Mouse (Mus musculus) spleen, embryonic (tissue): ENCODE data around the gene Rasgrp1.

Experiments used
- CTCF ChIA-PET: fragments of 350-600 bp; sonication (Branson Sonifier 250); formaldehyde crosslinking; loops from one replicate; lab custom pipeline; 2022; lab: Charles Lee

Gene Rasgrp1

GRCm38 (mm10) chr2:117335552-117336188, 7.1 kb downstream of the Rasgrp1 start:
- CTCF ChIA-PET, result interaction anchor here (0.9 to 1.1 kb wide), 2 partner anchors 11 to 68 kb away, joined by 3 to 4 read pairs; no protein-coding TSS in a partner anchor

- CTCF ChIA-PET, result interaction anchor here (0.6 to 0.7 kb wide), 2 partner anchors 76 to 108 kb away, joined by 5 to 6 read pairs; no protein-coding TSS in a partner anchor
These were observed 11.2 kb downstream of the Rasgrp1 start for GRCm38 (mm10) chr2:117331634-117332033.

- CTCF ChIA-PET, result interaction anchor here (0.6 kb wide), 1 partner anchor 11 kb away, joined by 3 read pairs; no protein-coding TSS in a partner anchor
These were observed 14.1 kb downstream of the Rasgrp1 start for GRCm38 (mm10) chr2:117328521-117329285.

DNA sequence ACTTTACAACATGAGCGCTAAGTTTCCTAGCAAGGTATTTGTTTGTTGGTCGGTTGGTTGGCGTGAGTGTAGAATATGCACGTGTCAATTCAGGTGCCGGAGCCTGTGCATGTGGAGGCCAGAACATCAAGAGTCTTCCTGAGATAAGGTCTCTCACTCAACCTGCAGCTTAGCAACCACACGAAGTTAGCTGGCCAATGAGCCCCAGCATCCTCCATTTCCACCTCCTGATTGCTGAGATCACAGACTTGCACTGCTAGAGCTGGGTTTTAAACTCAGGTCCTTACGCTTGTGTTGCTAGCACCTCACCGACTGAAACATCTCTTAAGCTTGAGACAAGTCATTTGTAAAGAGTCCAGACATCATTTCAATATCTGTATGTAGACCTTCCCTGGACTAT, 20.4 kb downstream of the Rasgrp1 start:
- CTCF ChIA-PET, result no interaction called here

DNA sequence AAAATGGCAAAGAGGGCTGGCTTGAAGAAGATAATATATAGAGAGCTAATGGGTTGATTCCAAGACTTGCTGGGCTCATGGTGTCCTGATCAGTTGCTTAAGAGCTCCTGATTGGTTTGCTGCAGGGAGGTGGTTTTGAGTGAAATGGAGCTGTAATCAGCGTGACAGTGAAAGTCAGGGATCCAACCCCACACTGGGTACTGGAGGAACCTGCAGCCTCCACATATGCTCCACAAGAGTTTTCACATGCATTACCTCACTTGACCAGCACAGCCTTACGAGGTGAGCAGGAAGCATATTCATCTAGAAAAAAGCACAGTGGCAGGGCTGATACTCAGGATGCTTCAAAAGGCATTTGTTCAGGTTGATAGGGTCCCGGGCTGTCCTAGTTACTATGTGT, 21.6 kb downstream of the Rasgrp1 start:
- CTCF ChIA-PET, result no interaction called here

- CTCF ChIA-PET, result no interaction called here
These were observed 23.8 kb downstream of the Rasgrp1 start for GRCm38 (mm10) chr2:117318991-117319390.

DNA sequence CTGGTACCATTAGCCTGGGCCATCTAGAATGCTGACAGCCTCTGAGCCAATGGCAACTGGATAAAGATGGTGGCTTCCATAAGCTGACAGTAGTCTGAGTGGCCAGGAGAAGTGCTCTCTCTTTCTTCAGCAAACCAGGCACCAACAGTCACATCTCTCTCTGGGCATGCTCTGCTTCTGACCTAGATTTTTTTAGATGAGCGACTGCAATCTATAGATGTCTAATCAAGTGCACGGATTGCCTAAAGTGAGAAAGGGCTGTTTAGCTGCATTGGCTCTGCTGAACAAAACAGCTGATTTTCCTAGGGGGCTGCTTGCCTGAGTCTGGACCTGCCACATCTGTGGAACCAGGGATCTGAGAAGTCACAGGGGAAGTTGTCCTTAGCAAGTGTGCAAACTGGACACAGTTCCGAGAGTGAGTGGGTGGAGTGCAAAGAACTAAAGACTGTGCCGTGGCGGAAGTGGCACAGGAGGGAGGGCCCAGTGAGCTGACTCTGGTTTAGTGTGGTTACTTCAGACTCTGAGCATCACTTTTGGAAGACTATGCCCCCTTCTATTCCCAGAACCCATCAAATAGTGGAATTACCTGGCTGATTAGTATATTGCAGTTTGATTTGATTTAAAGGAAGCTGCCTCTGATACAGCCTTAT, 29.1 kb downstream of the Rasgrp1 start:
- CTCF ChIA-PET, result interaction anchor here (1.1 kb wide), 1 partner anchor 10 kb away, joined by 3 read pairs; no protein-coding TSS in a partner anchor

DNA sequence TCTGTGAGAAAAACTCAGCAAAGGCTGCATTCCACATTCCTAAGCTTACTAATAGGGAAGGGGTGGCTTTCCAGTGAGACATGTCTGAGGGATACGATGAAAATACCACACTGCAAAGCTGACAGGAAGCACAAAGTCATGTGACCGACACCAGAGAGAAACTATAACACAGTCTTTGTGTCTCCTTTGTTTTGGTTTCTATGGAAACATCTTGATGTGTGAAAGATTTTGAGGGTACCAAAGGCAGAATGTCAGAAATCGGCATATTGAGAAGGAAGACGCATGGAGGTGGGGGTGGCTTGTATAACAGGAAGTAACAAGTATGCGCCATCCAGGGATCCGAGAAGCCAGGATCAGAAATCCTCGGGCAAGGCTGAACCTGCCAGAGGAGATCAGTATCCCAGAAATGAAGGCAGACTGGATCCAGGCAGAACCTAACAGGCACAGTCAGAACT, 30.3 kb downstream of the Rasgrp1 start:
- CTCF ChIA-PET, result interaction anchor here (0.9 kb wide), 1 partner anchor 37 kb away, joined by 3 read pairs; no protein-coding TSS in a partner anchor

- CTCF ChIA-PET, result no interaction called here
These were observed 30.8 kb downstream of the Rasgrp1 start for GRCm38 (mm10) chr2:117312030-117312429.

GRCm38 (mm10) chr2:117311349-117311748, 31.5 kb downstream of the Rasgrp1 start:
- CTCF ChIA-PET, result no interaction called here

- CTCF ChIA-PET, result no interaction called here
These were observed 33.8 kb downstream of the Rasgrp1 start for GRCm38 (mm10) chr2:117309046-117309445.

DNA sequence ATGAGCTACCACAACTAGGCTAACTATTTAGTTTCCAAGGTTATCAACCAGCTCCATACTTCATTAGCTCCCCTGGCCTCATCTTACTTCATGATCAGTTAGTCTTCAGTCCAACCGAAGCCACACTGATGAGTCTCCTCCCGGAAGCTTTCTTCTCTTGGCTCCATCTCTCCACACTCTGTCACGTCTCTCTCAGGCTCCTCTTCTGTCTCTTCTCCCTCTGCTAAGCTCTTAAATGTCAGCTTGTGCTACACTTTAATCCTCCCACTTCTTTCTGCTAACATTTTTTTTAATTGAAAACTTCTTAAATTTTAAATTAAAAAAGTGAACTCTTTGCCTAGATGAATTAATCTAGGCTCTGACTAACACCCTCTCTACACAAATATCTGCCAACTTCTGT, 34.8 kb downstream of the Rasgrp1 start:
- CTCF ChIA-PET, result no interaction called here

DNA sequence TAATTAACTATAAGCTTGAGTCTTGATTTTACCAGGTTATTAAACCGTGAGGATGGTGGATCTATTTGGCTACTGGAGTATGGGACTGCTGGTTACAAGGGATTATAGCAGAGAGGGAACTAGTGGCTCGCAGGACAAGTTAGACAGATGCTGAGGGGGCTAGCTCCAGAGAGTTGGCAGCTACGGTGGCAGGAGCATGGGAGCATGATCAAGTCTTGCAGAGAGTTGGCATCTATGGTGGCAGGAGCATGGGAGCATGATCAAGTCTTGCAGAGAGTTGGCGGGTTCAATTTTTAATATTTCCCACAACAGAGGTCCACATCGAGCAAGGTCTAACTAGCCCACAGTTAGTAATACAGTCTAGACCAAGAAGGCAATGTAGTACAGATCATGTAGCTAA, 37.9 kb downstream of the Rasgrp1 start:
- CTCF ChIA-PET, result interaction anchor here (0.7 kb wide), 1 partner anchor 993 kb away, joined by 3 read pairs; no protein-coding TSS in a partner anchor

- CTCF ChIA-PET, result interaction anchor here (0.8 kb wide), 1 partner anchor 10 kb away, joined by 3 read pairs; no protein-coding TSS in a partner anchor
These were observed 39.1 kb downstream of the Rasgrp1 start for GRCm38 (mm10) chr2:117303391-117304350.

DNA sequence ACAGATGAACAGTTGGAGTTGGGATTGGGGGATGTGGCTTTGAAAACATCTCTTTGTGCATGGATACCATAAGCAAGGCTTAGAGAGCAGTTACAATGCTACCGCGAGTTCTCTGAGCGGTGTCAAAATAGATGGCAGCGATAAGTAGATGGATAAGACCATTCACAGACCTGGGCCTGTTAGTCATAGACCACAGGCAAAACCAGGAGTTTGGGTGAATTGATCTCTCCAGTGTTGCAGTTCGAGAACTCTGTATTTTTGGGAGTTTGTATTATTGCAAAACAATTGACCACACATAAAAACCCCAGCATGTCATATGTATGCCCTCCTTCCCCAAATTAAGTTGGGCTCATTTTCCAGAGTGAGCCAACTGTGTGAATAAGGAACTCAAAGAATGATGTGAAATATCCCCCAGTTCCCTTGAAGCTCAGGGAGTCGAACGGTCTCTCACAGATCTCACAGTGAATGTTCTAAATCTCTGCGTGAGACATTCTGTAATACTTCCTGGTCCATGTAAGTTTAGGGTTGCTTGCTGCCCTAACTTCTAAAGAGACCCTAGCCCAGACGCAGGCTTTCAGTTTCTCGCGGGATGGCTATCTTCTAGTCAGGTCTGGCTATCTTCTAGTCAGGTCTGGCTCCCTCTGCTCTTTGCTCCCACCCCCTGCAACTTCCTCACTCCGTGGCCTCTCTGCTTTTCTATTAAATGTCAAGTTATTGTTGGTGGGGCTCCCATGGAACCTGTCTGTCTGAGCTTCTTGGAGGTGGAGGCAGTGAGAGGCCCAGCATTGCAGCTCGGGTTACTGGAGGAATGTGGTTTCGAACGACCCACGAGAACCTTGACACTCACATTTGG, 43.0 kb downstream of the Rasgrp1 start:
- CTCF ChIA-PET, result no interaction called here

- CTCF ChIA-PET, result no interaction called here
These were observed 54.5 kb downstream of the Rasgrp1 start for GRCm38 (mm10) chr2:117288291-117288690.

DNA sequence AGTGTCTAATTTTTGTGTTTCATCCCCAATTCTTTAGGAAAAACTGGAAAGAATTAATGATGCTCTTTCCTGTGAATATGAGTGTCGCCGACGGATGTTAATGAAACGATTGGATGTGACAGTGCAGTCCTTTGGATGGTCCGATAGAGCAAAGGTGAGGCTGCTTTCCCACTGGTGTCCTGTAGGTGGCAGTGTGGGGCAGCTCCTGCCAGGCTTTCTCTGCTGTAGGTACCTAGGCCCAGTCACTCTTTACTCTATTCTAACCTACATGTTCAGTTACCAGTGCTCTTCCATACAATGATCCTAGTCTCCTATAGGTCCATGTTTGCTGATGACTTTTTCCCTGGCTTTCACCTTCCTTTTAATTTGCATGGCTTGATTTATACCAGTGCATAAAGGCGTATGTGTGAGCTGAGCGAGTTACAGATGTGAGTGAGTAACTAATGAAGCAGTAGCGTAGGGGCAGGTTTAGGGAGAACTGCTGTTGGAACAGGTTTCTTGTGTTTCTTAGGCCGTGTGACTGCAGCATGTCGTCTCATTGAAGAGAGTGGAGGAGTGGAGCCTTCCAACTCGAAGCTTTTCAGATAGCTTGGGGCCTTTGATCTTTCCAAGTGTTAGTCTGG, 78.9 kb downstream of the Rasgrp1 start:
- CTCF ChIA-PET, result interaction anchor here (0.9 kb wide), 3 partner anchors 75 to 184 kb away, joined by 3 to 4 read pairs (median 3); no protein-coding TSS in a partner anchor

DNA sequence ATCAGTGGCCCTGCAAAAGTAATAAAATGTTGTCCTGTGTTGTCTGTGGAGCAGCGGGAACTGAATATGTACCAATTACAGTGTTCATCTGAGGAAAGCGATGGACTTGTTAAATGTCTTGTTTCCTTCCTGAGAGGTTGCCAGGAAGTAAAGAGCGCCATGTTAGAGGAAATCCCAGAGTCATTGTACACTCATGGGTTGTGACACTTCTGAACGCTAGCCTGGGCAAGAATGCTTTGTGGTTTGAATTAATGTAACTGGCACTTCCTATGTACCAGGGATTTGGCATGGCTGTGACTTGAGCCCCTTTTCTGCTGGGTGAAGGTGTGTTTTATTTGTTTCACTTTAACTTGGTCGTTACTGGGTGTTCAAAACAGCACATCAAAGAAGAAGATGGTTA, 80.6 kb downstream of the Rasgrp1 start:
- CTCF ChIA-PET, result no interaction called here

- CTCF ChIA-PET, result interaction anchor here (0.6 kb wide), 2 partner anchors 41 to 83 kb away, joined by 3 read pairs; no protein-coding TSS in a partner anchor
These were observed 85.2 kb downstream of the Rasgrp1 start for GRCm38 (mm10) chr2:117257617-117258016.
